Comparison of ENCODE assay signal across 34 mouse cellular contexts in the genomic region with DNA sequence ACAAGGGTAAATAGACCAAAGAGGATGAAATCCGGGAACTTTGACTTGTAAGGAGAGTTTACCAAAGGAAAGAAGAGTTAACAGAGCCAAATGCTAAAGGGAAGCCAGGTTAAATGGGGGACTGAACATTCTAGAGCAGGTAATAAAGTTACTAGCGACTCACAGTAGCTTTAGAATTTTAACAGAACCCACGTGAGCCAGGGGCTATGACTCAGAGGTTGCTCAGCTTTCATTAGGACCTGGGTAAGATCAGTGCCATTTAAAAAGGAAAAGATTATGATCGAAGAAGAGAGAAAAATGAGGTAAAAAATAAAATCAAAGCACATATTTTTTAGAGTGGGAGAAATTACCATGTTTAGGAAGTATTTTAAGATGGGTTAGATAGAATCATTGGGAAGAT. TPM values are rescaled to one million over a fixed set of nuclear protein-coding genes. Genes with fewer than 3 reads are reported as not detected.
DNase-seq lines count a peak whose midpoint lies in the region; ATAC-seq and TF ChIP-seq lines count a peak whose summit lies in the region.
"Had no signal": no experiment of that assay in that cellular context is flagged by ENCODE, and none has a peak within 500 bp of the region (broad histone marks: within the 10 kb centered on the region; RNA-seq: fewer than 3 reads in every experiment).

No protein-coding gene starts in this region.

- no peak for ATAC-seq in forebrain, postnatal 0 days
- ATAC-seq: forebrain, embryonic 13.5 days; forebrain, embryonic 16.5 days; hindbrain, postnatal 0 days; inflammation-experienced regulatory T-cells, adult 6 months; intestine, embryonic 16.5 days; Patski had no signal

- H3K4me3 ChIP-seq in C2C12 (ENCODE audit: insufficient read depth, poor library complexity, severe bottlenecking): no peak overlapping the region
- H3K4me3 ChIP-seq in forebrain, postnatal 0 days (ENCODE audit: low read depth, low read length): no peak overlapping the region
- H3K4me3 ChIP-seq: forebrain, embryonic 10.5 days; forebrain, embryonic 13.5 days; gastrocnemius, adult 2 months; heart, adult 2 months; heart, embryonic 10.5 days; heart, embryonic 13.5 days had no signal

- no peak overlapping the region for H3K4me2 ChIP-seq in forebrain, postnatal 0 days (ENCODE audit: low read depth)
- H3K4me2 ChIP-seq: forebrain, embryonic 13.5 days; heart, embryonic 13.5 days; hindbrain, embryonic 14.5 days had no signal

- H3K27me3 ChIP-seq in C2C12 (ENCODE audit: control insufficient read depth, insufficient read depth, insufficient read length): no peaks in the 10 kb centered on the region
- no peaks in the 10 kb centered on the region for H3K27me3 ChIP-seq in forebrain, postnatal 0 days (ENCODE audit: insufficient read depth, low read length)
- H3K27me3 ChIP-seq: CH12.LX; heart, embryonic 13.5 days; Patski had no signal

- no peaks in the 10 kb centered on the region for H3K36me3 ChIP-seq in C2C12 (ENCODE audit: control insufficient read depth, insufficient read depth)
- no peaks in the 10 kb centered on the region for H3K36me3 ChIP-seq in forebrain, postnatal 0 days (ENCODE audit: insufficient read depth)
- H3K36me3 ChIP-seq: forebrain, embryonic 10.5 days; G1E; heart, embryonic 10.5 days; heart, embryonic 13.5 days had no signal

- WGBS in forebrain, postnatal 0 days: 81% methylated on average over 4 of the region's 4 CpGs

- H3K79me3 ChIP-seq in C2C12 (ENCODE audit: low read depth): no peaks in the 10 kb centered on the region

- H3K79me2 ChIP-seq in C2C12 (ENCODE audit: control insufficient read depth, insufficient read depth): no peaks in the 10 kb centered on the region

- no peaks in the 10 kb centered on the region for H3K9me3 ChIP-seq in forebrain, postnatal 0 days (ENCODE audit: low read length)
- H3K9me3 ChIP-seq: forebrain, embryonic 10.5 days; forebrain, embryonic 13.5 days; G1E; heart, embryonic 10.5 days; heart, embryonic 13.5 days had no signal

- H3ac ChIP-seq in C2C12 (ENCODE audit: control insufficient read depth, insufficient read length, low read depth): no peak overlapping the region

- H3K4me1 ChIP-seq in forebrain, postnatal 0 days (ENCODE audit: insufficient read depth): no peaks in the 10 kb centered on the region
- H3K4me1 ChIP-seq: forebrain, embryonic 10.5 days; forebrain, embryonic 13.5 days; heart, embryonic 13.5 days had no signal

- H3K9ac ChIP-seq in forebrain, postnatal 0 days: no peak overlapping the region
- H3K9ac ChIP-seq: forebrain, embryonic 13.5 days; heart, embryonic 13.5 days; hindbrain, embryonic 14.5 days had no signal

- no peak for TF ChIP-seq CTCF in C2C12 (IDR thresholded peaks at IDR 0.05; ENCODE audit: control insufficient read depth, insufficient read depth, insufficient read length)
- TF ChIP-seq CTCF in forebrain, postnatal 0 days (IDR thresholded peaks at IDR 0.05; ENCODE audit: low read depth): no peak

- peak; percentile 20 for DNase-seq in adrenal gland, adult 2 months
- no peak for DNase-seq in adrenal gland, postnatal 25 days
- DNase-seq in 3134 (ENCODE audit: extremely low read depth, insufficient read length, low spot score): peak; percentile 9
- DNase-seq in NIH3T3 (ENCODE audit: low read depth): peak; percentile 78
- DNase-seq in heart, adult 11 months: no peak
- DNase-seq in forebrain, postnatal 0 days: no peak
- no peak for DNase-seq in cerebellum, postnatal 14 days
- DNase-seq: cerebellum, adult 11-12 months; cerebellum, adult 8-10 months; cerebellum, postnatal 10 days; gastrocnemius, adult 2 months; gastrocnemius, postnatal 25 days; heart, adult 2 months; heart, postnatal 14 days; heart, postnatal 4 days; kidney, adult 18-20 months had no signal

- no peak overlapping the region for H3K27ac ChIP-seq in forebrain, postnatal 0 days (ENCODE audit: low read depth, low read length)
- H3K27ac ChIP-seq: forebrain, embryonic 10.5 days; forebrain, embryonic 13.5 days; gastrocnemius, adult 2 months; heart, adult 2 months; heart, embryonic 10.5 days; heart, embryonic 13.5 days; hindbrain, embryonic 14.5 days; hindbrain, postnatal 0 days had no signal

TF ChIP-seq in C2C12, 6 proteins besides CTCF, POLR2A, EP300 and RAD21:
- peak; percentile 94 for TF ChIP-seq USF1 (IDR thresholded peaks at IDR 0.05; ENCODE audit: low read depth)
- TF ChIP-seq FOSL1 (IDR thresholded peaks at IDR 0.05; ENCODE audit: insufficient read depth, low read length, poor library complexity, severe bottlenecking): peak; percentile 85
- no peak for TF ChIP-seq MYOG (IDR thresholded peaks at IDR 0.05; ENCODE audit: control insufficient read depth, extremely low read depth, insufficient read length)
- no peak for TF ChIP-seq MAX (IDR thresholded peaks at IDR 0.05)

RNA-seq across cellular contexts. Expression of a gene that starts 25.0 kb away (rescaled TPM):
- 100 to 1,000 TPM; 652 to 665 TPM for total RNA-seq in adrenal gland, adult 2 months (2021)
- polyA plus RNA-seq in adrenal gland, adult 2 months (2012; rRNA removed): 0.39 and 3.0 TPM in 2 replicates
- 571 and 676 TPM in 2 replicates for total RNA-seq in adrenal gland, postnatal 25 days (2021)
- polyA plus RNA-seq in C2C12 (2012; fragmentation: generic; extraction: Trizol): 905 TPM
- total RNA-seq in forebrain, postnatal 0 days (2014; rRNA removed): 646 and 750 TPM in 2 replicates
- polyA plus RNA-seq in forebrain, postnatal 0 days (2015; fragmentation: Nextera tagmentation; extraction: Ambion mirVana): 515 and 680 TPM in 2 replicates

RNA-seq across cellular contexts. Expression of a gene that starts 30.3 kb away (rescaled TPM):
- not detected for total RNA-seq in adrenal gland, adult 2 months (2021)
- polyA plus RNA-seq in adrenal gland, adult 2 months (2012; rRNA removed): 0.03 and 0.12 TPM in 2 replicates
- not detected in 2 replicates for total RNA-seq in adrenal gland, postnatal 25 days (2021)
- polyA plus RNA-seq in C2C12 (2012; fragmentation: generic; extraction: Trizol): 0.04 TPM
- total RNA-seq in forebrain, postnatal 0 days (2014; rRNA removed): 1.2 and 2.4 TPM in 2 replicates
- polyA plus RNA-seq in forebrain, postnatal 0 days (2015; fragmentation: Nextera tagmentation; extraction: Ambion mirVana): 1.1 and 1.4 TPM in 2 replicates
- total RNA-seq: adrenal gland, adult 18-20 months; CH12.LX; G1E; gastrocnemius, adult 2 months; gastrocnemius, postnatal 25 days; heart, adult 2 months had no signal
- polyA plus RNA-seq: embryonic facial prominence, embryonic 11.5 days; forebrain, embryonic 10.5 days; forebrain, embryonic 13.5 days; G1E; gonadal fat pad, adult 2 months; heart, adult 2 months; heart, embryonic 10.5 days; heart, embryonic 13.5 days; heart, embryonic 16.5 days; hindbrain, embryonic 11.5 days; inflammation-experienced regulatory T-cells, adult 6 months; intestine, embryonic 16.5 days; Patski had no signal

RNA-seq across cellular contexts. Expression of a gene that starts 37.4 kb away (rescaled TPM):
- total RNA-seq in adrenal gland, adult 2 months (2021): under 1 TPM in 1 of 2 experiments, not detected in 1; 0.72 TPM
- not detected in 2 replicates for polyA plus RNA-seq in adrenal gland, adult 2 months (2012; rRNA removed)
- total RNA-seq in adrenal gland, postnatal 25 days (2021): not detected in 2 replicates
- polyA plus RNA-seq in C2C12 (2012; fragmentation: generic; extraction: Trizol): 0.01 TPM
- total RNA-seq in forebrain, postnatal 0 days (2014; rRNA removed): 0.77 and 1.9 TPM in 2 replicates
- 0.16 and 0.42 TPM in 2 replicates for polyA plus RNA-seq in forebrain, postnatal 0 days (2015; fragmentation: Nextera tagmentation; extraction: Ambion mirVana)
- total RNA-seq: CH12.LX; gastrocnemius, adult 2 months; gastrocnemius, postnatal 25 days; heart, adult 2 months had no signal
- polyA plus RNA-seq: heart, adult 2 months; inflammation-experienced regulatory T-cells, adult 6 months had no signal

Comparison
In these comparisons a context has a peak if more than half of its experiments do, and no peak if none do; other contexts are left out.
1. DNase-seq: peak in adrenal gland, adult 2 months (single experiment), 3134 (single experiment) and NIH3T3 (single experiment); none in adrenal gland, postnatal 25 days (single experiment), heart, adult 11 months (single experiment), forebrain, postnatal 0 days (single experiment) and cerebellum, postnatal 14 days (0 of 2).